Mouse (Mus musculus) urinary bladder, postnatal 36 days (tissue): ENCODE data around the gene Zfp568.

Experiments used
- DNase-seq, 2 experiments: peaks; one replicate each; pipeline ENCODE4 v3.0.0; 2022; ENCODE audit warnings: low spot score in 2 of 2, mixed read lengths in 1 of 2

Zfp568 gene

DNA sequence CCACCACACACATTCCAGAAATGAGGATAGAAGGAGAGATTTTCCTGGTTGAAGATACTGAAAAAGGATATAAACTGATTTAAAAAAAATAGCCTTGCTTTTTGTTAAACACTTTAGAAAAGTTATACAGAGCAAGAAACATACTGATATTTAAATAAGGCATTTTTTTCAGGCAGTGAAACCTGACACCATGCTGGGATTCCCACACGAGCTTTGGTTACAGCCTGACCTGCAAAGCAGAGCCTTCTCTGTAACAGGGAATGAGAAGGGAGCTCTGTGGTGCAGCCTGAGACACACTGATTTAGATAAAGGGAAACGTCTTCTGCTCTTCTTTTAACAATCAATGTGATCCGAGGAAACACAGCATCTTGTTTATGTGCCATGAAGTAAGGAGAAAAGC is 69.8 kb downstream of the Zfp568 start:
- DNase-seq, result no peak

GRCm38 (mm10) chr7:30060341-30060740 is 76.6 kb downstream of the Zfp568 start:
- DNase-seq, result no peak

GRCm38 (mm10) chr7:30062478-30062877 is 78.7 kb downstream of the Zfp568 start:
- DNase-seq, result no peak

DNA sequence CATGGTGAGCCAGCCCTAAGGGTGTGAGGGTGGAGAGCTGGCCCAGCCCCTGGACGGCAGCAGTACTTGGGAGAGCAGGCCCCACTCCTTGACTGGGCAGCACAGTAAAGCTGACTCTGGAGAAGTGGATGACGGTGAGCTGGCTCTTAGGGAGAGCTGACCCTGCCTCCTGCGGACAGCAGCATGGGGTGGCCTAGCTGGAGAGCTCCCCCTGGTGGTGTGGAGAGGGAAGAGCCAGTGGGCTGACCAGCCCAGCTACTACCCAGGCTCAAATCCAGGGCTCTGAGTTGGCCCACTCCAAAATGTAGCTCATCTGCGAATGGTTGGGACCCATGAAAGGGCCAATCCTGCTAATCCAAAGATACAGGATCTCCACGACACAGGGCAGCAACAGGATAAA is 80.9 kb downstream of the Zfp568 start:
- DNase-seq, result no peak

DNA sequence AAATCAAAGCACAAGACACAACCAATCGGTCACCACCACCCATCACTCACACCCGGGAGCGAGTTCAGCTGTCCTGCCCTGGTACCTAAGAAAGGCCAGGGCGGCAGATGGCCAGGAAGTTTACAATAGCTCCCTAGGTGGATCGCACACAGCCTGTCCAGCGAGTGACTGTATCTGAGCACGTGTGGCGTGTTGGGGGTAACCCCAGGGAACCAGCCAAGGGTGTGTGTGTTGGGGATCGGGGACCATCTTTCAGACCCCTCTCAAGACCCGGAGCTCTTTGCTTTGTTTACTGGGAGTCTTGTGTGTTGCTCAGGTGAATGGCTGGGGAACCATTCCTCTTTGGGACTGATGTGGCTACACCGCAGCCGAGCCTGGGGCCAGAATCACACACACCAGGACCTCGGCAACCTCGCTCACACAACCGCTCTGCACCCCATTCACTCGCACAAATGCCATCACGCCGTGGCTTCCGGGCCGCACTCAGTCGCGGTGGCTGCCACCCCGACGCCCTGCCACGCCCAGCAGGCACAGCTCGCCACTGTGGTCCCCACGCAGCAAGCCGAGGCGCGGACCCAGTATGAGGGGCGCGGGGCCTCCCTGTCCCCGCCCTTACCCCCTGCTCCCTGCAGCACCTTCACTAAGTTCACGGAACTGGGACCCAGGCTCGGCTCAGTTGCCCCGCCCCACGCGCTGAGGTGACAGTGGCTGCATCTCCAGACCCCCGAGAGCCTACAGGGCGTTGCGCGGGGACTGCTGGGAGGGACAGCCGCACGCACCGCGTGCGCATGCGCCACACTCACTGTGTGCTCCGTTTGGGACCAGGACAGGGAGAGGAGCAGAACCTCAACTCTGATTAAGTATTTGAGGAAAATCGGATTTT is 88.6 kb downstream of the Zfp568 start, which contains the start of gene Zfp82:
Gene Zfp82, minus strand, starts transcription at position 755 of the 883 bp plus-strand sequence.
- DNase-seq, result peak; percentile 60 to 72
